Mouse (Mus musculus) limb, embryonic 10.5 days (tissue): ENCODE data around the gene Olfr1390. TPM values are rescaled to one million over a fixed set of nuclear protein-coding genes. Genes with fewer than 3 reads are reported as not detected.

ENCODE experiments used
- polyA plus RNA-seq: library from polyadenylated mRNA; unstranded; fragments of >200 nt; fragmentation: Nextera tagmentation; extraction: Ambion mirVana; gene quantifications from 2 replicates; pipeline ENCODE4 v1.2.1, GENCODE M21; 2016

The Olfr1390 gene
- polyA plus RNA-seq, 1 experiment from 2014 or later: not detected

Other genes starting within 250 kb of the Olfr1390 start
- gene Olfr1396, start 220.3 kb upstream of the Olfr1390 start, polyA plus RNA-seq: not detected in 2 replicates
- not detected in 2 replicates for gene Olfr1395, start 192.9 kb upstream of the Olfr1390 start, polyA plus RNA-seq
- not detected in 2 replicates for gene Olfr1394, start 180.8 kb upstream of the Olfr1390 start, polyA plus RNA-seq
- gene Btnl9, start 148.0 kb upstream of the Olfr1390 start, polyA plus RNA-seq: 0.34 TPM in 1 of 2 replicates, not detected in the other
- gene Zfp62, start 131.9 kb upstream of the Olfr1390 start, polyA plus RNA-seq: 34.6 and 48.3 TPM in 2 replicates
- gene Mgat1, start 91.0 kb upstream of the Olfr1390 start, polyA plus RNA-seq: 40.0 and 46.0 TPM in 2 replicates
- gene Olfr1393, start 56.9 kb upstream of the Olfr1390 start, polyA plus RNA-seq: not detected in 2 replicates
- not detected in 2 replicates for gene Olfr1392, start 49.9 kb upstream of the Olfr1390 start, polyA plus RNA-seq
- gene Olfr10, start 30.4 kb upstream of the Olfr1390 start, polyA plus RNA-seq: not detected in 2 replicates
- not detected in 2 replicates for gene Olfr1391, start 12.4 kb upstream of the Olfr1390 start, polyA plus RNA-seq
- not detected in 2 replicates for gene Olfr1389, start 87.9 kb downstream of the Olfr1390 start, polyA plus RNA-seq
- 0.09 and 0.10 TPM in 2 replicates for gene Olfr1388, start 101.4 kb downstream of the Olfr1390 start, polyA plus RNA-seq
- not detected in 2 replicates for gene Olfr1387, start 120.2 kb downstream of the Olfr1390 start, polyA plus RNA-seq
- not detected in 2 replicates for gene Olfr1386, start 129.9 kb downstream of the Olfr1390 start, polyA plus RNA-seq
- gene Olfr1385, start 153.9 kb downstream of the Olfr1390 start, polyA plus RNA-seq: not detected in 2 replicates
- gene Olfr1384, start 171.5 kb downstream of the Olfr1390 start, polyA plus RNA-seq: not detected in 2 replicates
- gene Olfr1383, start 184.5 kb downstream of the Olfr1390 start, polyA plus RNA-seq: not detected in 2 replicates
- gene Olfr1382, start 193.1 kb downstream of the Olfr1390 start, polyA plus RNA-seq: not detected in 2 replicates
- not detected in 2 replicates for gene Olfr1381, start 208.3 kb downstream of the Olfr1390 start, polyA plus RNA-seq
- gene Olfr1380, start 221.7 kb downstream of the Olfr1390 start, polyA plus RNA-seq: not detected in 2 replicates